Mouse (Mus musculus) MEL (cell line): ENCODE measurements at regions not wholly inside any gene's neighbourhood (a gene's known extent, or its start where the extent isn't known, plus 50 kb on each side); places are given as distances from the start of the nearest gene placed in this dataset.

Experiments
- DNase-seq: peaks from one replicate; pipeline ENCODE4 v3.0.0; 2011; ENCODE audit warnings: low read depth, low spot score
- H3K27ac ChIP-seq: 2 replicates; pipeline ENCODE4 v1.5.1; 2012; ENCODE audit warnings: low read depth, mild to moderate bottlenecking, control low read depth, low read length, moderate library complexity; ENCODE audit not compliant: control insufficient read depth
- H3K27me3 ChIP-seq, 2 experiments: fragments of 150-350 bp in 1 of 2; sonication (generic) in 1 of 2; 2 replicates each; pipeline ENCODE4 v1.6.1; 2012; ENCODE audit warnings: low read length in 2 of 2, mild to moderate bottlenecking in 2 of 2, improper control_type of control experiment in 1 of 2, moderate library complexity in 1 of 2; ENCODE audit not compliant: insufficient read depth in 2 of 2, control insufficient read depth in 1 of 2
- H3K36me3 ChIP-seq, 2 experiments: 2 replicates each; pipeline ENCODE4 v1.6.1; 2012 to 2014; ENCODE audit warnings: low read length in 2 of 2, improper control_type of control experiment in 1 of 2, inconsistent platforms in 1 of 2, mild to moderate bottlenecking in 1 of 2; ENCODE audit not compliant: insufficient read depth in 2 of 2, control insufficient read depth in 1 of 2
- H3K4me1 ChIP-seq, 2 experiments: fragments of 150-350 bp in 1 of 2; sonication (generic) in 1 of 2; 2 replicates each; pipeline ENCODE4 v1.6.1; 2012; ENCODE audit warnings: low read length in 2 of 2, improper control_type of control experiment in 1 of 2, mild to moderate bottlenecking in 1 of 2; ENCODE audit not compliant: insufficient read depth in 2 of 2, control insufficient read depth in 1 of 2
- H3K4me3 ChIP-seq, 2 experiments: fragments of 150-350 bp in 1 of 2; sonication (generic) in 1 of 2; 2 replicates each; pipeline ENCODE4 v1.5.1; 2012; ENCODE audit warnings: low read depth in 2 of 2, low read length in 2 of 2, mild to moderate bottlenecking in 2 of 2, moderate library complexity in 2 of 2, control low read depth in 1 of 2, improper control_type of control experiment in 1 of 2; ENCODE audit not compliant: control insufficient read depth in 1 of 2, insufficient read depth in 1 of 2
- H3K79me2 ChIP-seq: 2 replicates; pipeline ENCODE4 v1.6.1; 2012; ENCODE audit warnings: mild to moderate bottlenecking, low read length, moderate library complexity; ENCODE audit not compliant: control insufficient read depth, poor library complexity, insufficient read depth
- H3K9ac ChIP-seq: 2 replicates; pipeline ENCODE4 v1.6.1; 2012; ENCODE audit warnings: low read depth, mild to moderate bottlenecking, control low read depth, low read length, moderate library complexity; ENCODE audit not compliant: control insufficient read depth, poor library complexity, severe bottlenecking
- H3K9me3 ChIP-seq: fragments of 150-350 bp; sonication (generic); replicated peaks from 2 replicates; pipeline ENCODE4 v1.6.1; 2012; ENCODE audit warnings: mild to moderate bottlenecking, low read length, improper control_type of control experiment, moderate library complexity; ENCODE audit not compliant: insufficient read depth
- CHD2 ChIP-seq: IDR thresholded peaks from 2 replicates; pipeline ENCODE4 v1.6.1; 2011; ENCODE audit warnings: low read length, improper control_type of control experiment
- E2F4 ChIP-seq: IDR thresholded peaks from 2 replicates; pipeline ENCODE4 v1.6.1; 2011; ENCODE audit warnings: low read depth, low read length, improper control_type of control experiment, borderline replicate concordance
- ELF1 ChIP-seq: IDR thresholded peaks from 2 replicates; pipeline ENCODE4 v1.6.1; 2014; ENCODE audit warnings: low read depth, mild to moderate bottlenecking, inconsistent platforms, low read length, improper control_type of control experiment, moderate library complexity
- EP300 ChIP-seq, 2 experiments: IDR thresholded peaks; 2 replicates each; pipeline ENCODE4 v1.6.1; 2011; ENCODE audit warnings: improper control_type of control experiment in 2 of 2, low read length in 2 of 2, low read depth in 1 of 2, mild to moderate bottlenecking in 1 of 2
- MYC ChIP-seq: IDR thresholded peaks from 2 replicates; pipeline ENCODE4 v1.6.1; 2011; ENCODE audit warnings: low read depth, mild to moderate bottlenecking, low read length, improper control_type of control experiment, moderate library complexity
- RCOR1 ChIP-seq: IDR thresholded peaks from 2 replicates; pipeline ENCODE4 v1.6.1; 2012; ENCODE audit warnings: low read depth, mild to moderate bottlenecking, inconsistent platforms, low read length, improper control_type of control experiment
- SIN3A ChIP-seq: IDR thresholded peaks from 2 replicates; pipeline ENCODE4 v1.6.1; 2012; ENCODE audit warnings: low read length, improper control_type of control experiment, inconsistent platforms
- SMC3 ChIP-seq: IDR thresholded peaks from 2 replicates; pipeline ENCODE4 v1.6.1; 2011; ENCODE audit warnings: low read depth, low read length, improper control_type of control experiment
- TAL1 ChIP-seq: IDR thresholded peaks from 2 replicates; pipeline ENCODE4 v1.6.1; 2012; ENCODE audit warnings: mild to moderate bottlenecking, inconsistent platforms, low read length, moderate library complexity, mixed read lengths
- TBP ChIP-seq: IDR thresholded peaks from 2 replicates; pipeline ENCODE4 v1.8.0; 2011; ENCODE audit warnings: low read depth, low read length, improper control_type of control experiment
- USF2 ChIP-seq, 2 experiments: IDR thresholded peaks; 2 replicates each; pipeline ENCODE4 v1.6.1; 2011 to 2012; ENCODE audit warnings: improper control_type of control experiment in 2 of 2, low read length in 2 of 2, borderline replicate concordance in 1 of 2, inconsistent platforms in 1 of 2, low read depth in 1 of 2, mild to moderate bottlenecking in 1 of 2; ENCODE audit not compliant: insufficient read depth in 1 of 2
- ZKSCAN1 ChIP-seq: IDR thresholded peaks from 2 replicates; pipeline ENCODE4 v1.6.1; 2012; ENCODE audit warnings: low read depth, mild to moderate bottlenecking, inconsistent platforms, low read length, improper control_type of control experiment, moderate library complexity
- ZMIZ1 ChIP-seq: IDR thresholded peaks from 2 replicates; pipeline ENCODE4 v1.6.1; 2012; ENCODE audit warnings: low read depth, mild to moderate bottlenecking, inconsistent platforms, low read length, improper control_type of control experiment, moderate library complexity
- ZNF384 ChIP-seq: IDR thresholded peaks from 2 replicates; pipeline ENCODE4 v1.6.1; 2012; ENCODE audit warnings: low read depth, mild to moderate bottlenecking, inconsistent platforms, low read length, improper control_type of control experiment

- TF ChIP-seq ZNF384, result no peak
- TF ChIP-seq EP300 (IDR thresholded peaks at IDR 0.05; ENCODE audit: low read depth in 1 of 2, low read length in 2 of 2), result no peak
- TF ChIP-seq ZMIZ1, result no peak
- TF ChIP-seq ELF1, result no peak
- TF ChIP-seq TAL1, result no peak
- no peak for TF ChIP-seq RCOR1
- TF ChIP-seq TBP, result no peak
- TF ChIP-seq SMC3, result no peak
- TF ChIP-seq CHD2, result no peak
- no peak for TF ChIP-seq SIN3A
- no peak for TF ChIP-seq MYC
- TF ChIP-seq USF2 (IDR thresholded peaks at IDR 0.05; ENCODE audit: borderline replicate concordance in 1 of 2, insufficient read depth in 1 of 2, low read depth in 1 of 2, low read length in 2 of 2), result no peak
- no peak for TF ChIP-seq E2F4
- Histone ChIP-seq H3K9ac (no peak overlapping the region), H3K36me3 (no peaks in the 10 kb centered on the region), H3K9me3 (no peaks in the 10 kb centered on the region), H3K4me3 (no peak overlapping the region), H3K27ac (no peak overlapping the region), H3K27me3 (no peaks in the 10 kb centered on the region), H3K4me1 (no peaks in the 10 kb centered on the region), H3K79me2 (no peaks in the 10 kb centered on the region)
- DNase-seq, result no peak
These were observed 189.3 kb upstream of the Ahr start for GRCm38 (mm10) chr12:35724132-35724531.

GRCm38 (mm10) chr12:35712671-35713070 is 177.8 kb upstream of the Ahr start:
- no peak for DNase-seq
- H3K36me3 ChIP-seq, result no peaks in the 10 kb centered on the region
- H3K4me3 ChIP-seq, result no peak overlapping the region
- no peaks in the 10 kb centered on the region for H3K4me1 ChIP-seq
- no peaks in the 10 kb centered on the region; a peak in 1 of 4 replicates for H3K27me3 ChIP-seq
- H3K27ac ChIP-seq, result no peak overlapping the region
- H3K79me2 ChIP-seq, result no peaks in the 10 kb centered on the region
- no peaks in the 10 kb centered on the region for H3K9me3 ChIP-seq
- H3K9ac ChIP-seq, result no peak overlapping the region
- TF ChIP-seq SIN3A, result no peak
- TF ChIP-seq TAL1, result no peak
- TF ChIP-seq, all 39 proteins: peak for 0

- Histone ChIP-seq H3K4me1 (no peaks in the 10 kb centered on the region), H3K9me3 (no peaks in the 10 kb centered on the region), H3K36me3 (no peaks in the 10 kb centered on the region), H3K27ac (no peak overlapping the region), H3K9ac (no peak overlapping the region), H3K79me2 (no peaks in the 10 kb centered on the region), H3K4me3 (no peak overlapping the region), H3K27me3 (no peaks in the 10 kb centered on the region; a peak in 1 of 4 replicates)
- no peak for DNase-seq
- TF ChIP-seq USF2 (IDR thresholded peaks at IDR 0.05; ENCODE audit: borderline replicate concordance in 1 of 2, insufficient read depth in 1 of 2, low read depth in 1 of 2, low read length in 2 of 2) (no peak), ZKSCAN1 (no peak)
- TF ChIP-seq, all 39 proteins: peak for 0
These were observed 176.8 kb upstream of the Ahr start for GRCm38 (mm10) chr12:35711549-35712070.
